Mouse (Mus musculus) stomach, postnatal 0 days (tissue): ENCODE measurements around the gene Tbc1d12.

Source experiments
- CTCF ChIP-seq: IDR thresholded peaks from 2 replicates; pipeline ENCODE4 v1.5.1; 2016; ENCODE audit warnings: antibody characterized with exemption, low read depth, mild to moderate bottlenecking, moderate library complexity
- EP300 ChIP-seq: optimal IDR thresholded peaks from 2 replicates; pipeline ENCODE3; 2016; ENCODE audit warnings: antibody characterized with exemption

GRCm38 (mm10) chr19:38944590-38945307, 108.4 kb downstream of the Tbc1d12 start:
- TF ChIP-seq EP300 = no peak
- TF ChIP-seq CTCF = no peak
